In the genomic region with DNA sequence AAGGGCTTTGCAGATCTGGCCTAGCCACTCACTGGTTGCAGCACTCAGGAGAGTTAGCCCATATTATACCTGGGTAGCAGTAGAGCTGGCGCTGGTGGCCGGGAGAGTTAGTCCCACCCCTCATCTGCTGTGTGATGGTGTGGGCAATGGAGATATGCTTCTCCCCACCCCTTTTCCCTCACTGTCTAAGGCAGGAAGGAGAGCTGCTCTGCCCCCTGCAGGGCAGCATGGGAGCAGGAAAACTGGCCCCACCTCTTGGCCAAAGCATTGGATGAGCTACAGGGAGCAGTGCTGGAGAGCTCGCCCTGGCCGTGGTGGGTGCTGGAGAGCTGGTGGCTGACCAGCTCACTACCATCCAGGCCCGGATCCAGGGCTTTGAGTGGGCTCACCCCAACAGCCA, we compare ENCODE assay signal across 10 mouse cellular contexts.
A peak's percentile ranks its signal among the peaks of the same experiment; 100 is the strongest.
DNase-seq lines count a peak whose midpoint lies in the region; ATAC-seq and TF ChIP-seq lines count a peak whose summit lies in the region.
"Had no signal": no experiment of that assay in that cellular context is flagged by ENCODE, and none has a peak within 500 bp of the region (broad histone marks: within the 10 kb centered on the region; RNA-seq: fewer than 3 reads in every experiment).

No protein-coding gene starts in this region.

- WGBS in heart, postnatal 0 days = 60% methylated on average over 5 of the region's 5 CpGs
- 78% methylated on average over 5 of the region's 5 CpGs for WGBS in midbrain, postnatal 0 days
- WGBS in midbrain, embryonic 14.5 days = 71% methylated on average over 5 of the region's 5 CpGs

- no peaks in the 10 kb centered on the region for H3K9me3 ChIP-seq in heart, postnatal 0 days (replicated peaks; ENCODE audit: control insufficient read depth, low read length)
- H3K9me3 ChIP-seq in midbrain, postnatal 0 days (ENCODE audit: low read length) = no peaks in the 10 kb centered on the region
- H3K9me3 ChIP-seq in midbrain, embryonic 14.5 days (ENCODE audit: control insufficient read depth, low read length) = no peaks in the 10 kb centered on the region

- peak; percentile 32 for TF ChIP-seq CTCF in heart, postnatal 0 days (IDR thresholded peaks at IDR 0.05; ENCODE audit: low read depth)
- TF ChIP-seq CTCF in midbrain, postnatal 0 days (IDR thresholded peaks at IDR 0.05) = peak; percentile 36; the same call in 1 of the 2 replicates

- H3K36me3 ChIP-seq in heart, postnatal 0 days (replicated peaks; ENCODE audit: control insufficient read depth, insufficient read depth, low read length) = no peaks in the 10 kb centered on the region
- no peaks in the 10 kb centered on the region for H3K36me3 ChIP-seq in midbrain, postnatal 0 days (ENCODE audit: insufficient read depth, low read length)
- H3K36me3 ChIP-seq in midbrain, embryonic 14.5 days (ENCODE audit: control insufficient read depth, insufficient read depth, low read length) = no peaks in the 10 kb centered on the region

- H3K4me2 ChIP-seq in heart, postnatal 0 days (ENCODE audit: low read depth, low read length) = no peak overlapping the region
- H3K4me2 ChIP-seq in midbrain, postnatal 0 days (ENCODE audit: low read depth, low read length, poor library complexity, severe bottlenecking) = no peak overlapping the region
- H3K4me2 ChIP-seq in midbrain, embryonic 14.5 days (ENCODE audit: low read length) = no peak overlapping the region

- TF ChIP-seq EP300 in heart, postnatal 0 days (IDR thresholded peaks at IDR 0.05; ENCODE audit: low read depth) = no peak

- H3K27ac ChIP-seq in heart, postnatal 0 days (ENCODE audit: low read depth) = no peak overlapping the region
- no peak overlapping the region for H3K27ac ChIP-seq in midbrain, postnatal 0 days (ENCODE audit: low read depth, low read length)
- H3K27ac ChIP-seq in midbrain, embryonic 14.5 days (replicated peaks; ENCODE audit: low read depth, low read length) = no peak overlapping the region

- no peaks in the 10 kb centered on the region for H3K4me1 ChIP-seq in heart, postnatal 0 days (ENCODE audit: control insufficient read depth, insufficient read depth)
- H3K4me1 ChIP-seq in midbrain, postnatal 0 days (ENCODE audit: insufficient read depth, low read length) = no peaks in the 10 kb centered on the region
- H3K4me1 ChIP-seq in midbrain, embryonic 14.5 days (ENCODE audit: control insufficient read depth, insufficient read depth, low read length) = no peaks in the 10 kb centered on the region

- ATAC-seq in heart, postnatal 0 days (ENCODE audit: insufficient read depth, low read depth) = no peak
- no peak for ATAC-seq in midbrain, postnatal 0 days (ENCODE audit: low FRiP score)
- ATAC-seq in midbrain, embryonic 14.5 days (ENCODE audit: low FRiP score, low TSS enrichment) = no peak
- peak; percentile 71 for ATAC-seq in granulocyte monocyte progenitor cell, adult 5-6 weeks (replicated peaks; ENCODE audit: poor library complexity, severe bottlenecking)

- H3K9ac ChIP-seq in heart, postnatal 0 days (replicated peaks; ENCODE audit: low read depth, low read length) = no peak overlapping the region
- no peak overlapping the region for H3K9ac ChIP-seq in midbrain, postnatal 0 days (replicated peaks; ENCODE audit: low read length, poor library complexity, severe bottlenecking)
- no peak overlapping the region for H3K9ac ChIP-seq in midbrain, embryonic 14.5 days (replicated peaks; ENCODE audit: low read length)

- DNase-seq in heart, postnatal 0 days (ENCODE audit: low spot score) = no peak
- DNase-seq in heart, adult 8-10 months (ENCODE audit: low spot score) = no peak
- DNase-seq in midbrain, postnatal 0 days (ENCODE audit: low spot score) = no peak
- no peak for DNase-seq in midbrain, embryonic 14.5 days
- peak; percentile 43 for DNase-seq in thymus, postnatal 4 days
- DNase-seq in adrenal gland, postnatal 4 days (ENCODE audit: low spot score in 2 of 2) = no peak
- DNase-seq in ovary, postnatal 36 days (ENCODE audit: low spot score) = no peak
- DNase-seq: heart, postnatal 14 days had no signal

- no peak overlapping the region for H3K4me3 ChIP-seq in heart, postnatal 0 days (ENCODE audit: low read depth, low read length)
- no peak overlapping the region for H3K4me3 ChIP-seq in midbrain, postnatal 0 days (ENCODE audit: low read depth, low read length)
- H3K4me3 ChIP-seq in midbrain, embryonic 14.5 days (replicated peaks; ENCODE audit: low read depth, low read length) = no peak overlapping the region
- H3K4me3 ChIP-seq: myocyte had no signal

- no peaks in the 10 kb centered on the region for H3K27me3 ChIP-seq in heart, postnatal 0 days (ENCODE audit: control insufficient read depth, insufficient read depth, low read length)
- no peaks in the 10 kb centered on the region for H3K27me3 ChIP-seq in midbrain, postnatal 0 days (ENCODE audit: insufficient read depth, low read length)
- no peaks in the 10 kb centered on the region for H3K27me3 ChIP-seq in midbrain, embryonic 14.5 days (ENCODE audit: control insufficient read depth, insufficient read depth, low read length)
